Mouse (Mus musculus) liver, embryonic 12.5 days (tissue): ENCODE data around the gene Chn1. TPM values are rescaled to one million over a fixed set of nuclear protein-coding genes. Genes with fewer than 3 reads are reported as not detected.
A peak's percentile ranks its signal among the peaks of the same experiment; 100 is the strongest.

Experiments
- ATAC-seq: fragments of 200-750 bp; cut with Nextera tagmentation; 2 replicates; pipeline ENCODE4 v1.8.0; 2017; ENCODE audit warnings: moderate number of reproducible peaks, mild to moderate bottlenecking, moderate library complexity
- H3K27ac ChIP-seq: fragments of 300-500 bp; sonication (generic); 2 replicates; pipeline ENCODE4 v1.5.1; 2016; ENCODE audit warnings: mild to moderate bottlenecking
- H3K27me3 ChIP-seq: fragments of 300-500 bp; sonication (generic); replicated peaks from 2 replicates; pipeline ENCODE4 v1.6.1; 2016; ENCODE audit warnings: mild to moderate bottlenecking, moderate library complexity
- H3K36me3 ChIP-seq: fragments of 300-500 bp; sonication (generic); 2 replicates; pipeline ENCODE4 v1.6.1; 2016; ENCODE audit warnings: mild to moderate bottlenecking, moderate library complexity
- H3K4me1 ChIP-seq: fragments of 300-500 bp; sonication (generic); 2 replicates; pipeline ENCODE4 v1.6.1; 2016
- H3K4me2 ChIP-seq: fragments of 300-500 bp; sonication (generic); 2 replicates; pipeline ENCODE4 v1.6.1; 2016; ENCODE audit warnings: mild to moderate bottlenecking, moderate library complexity
- H3K4me3 ChIP-seq: fragments of 300-500 bp; sonication (generic); 2 replicates; pipeline ENCODE4 v1.5.1; 2016; ENCODE audit warnings: mild to moderate bottlenecking, moderate library complexity
- H3K9ac ChIP-seq: fragments of 300-500 bp; sonication (generic); 2 replicates; pipeline ENCODE4 v1.6.1; 2016; ENCODE audit warnings: mild to moderate bottlenecking, moderate library complexity
- H3K9me3 ChIP-seq: fragments of 300-500 bp; sonication (generic); replicated peaks from 2 replicates; pipeline ENCODE4 v1.6.1; 2016; ENCODE audit warnings: mild to moderate bottlenecking, moderate library complexity
- WGBS: fragments of 180-500 bp; shearing (Covaris S2); methylation state at CpG from one replicate; pipeline ENCODE4 v1.1.7; 2016; ENCODE audit not compliant: insufficient replicate concordance; 5-methylcytosine and 5-hydroxymethylcytosine counted together
- polyA plus RNA-seq: library from polyadenylated mRNA; unstranded; fragments of >200 nt; fragmentation: Nextera tagmentation; extraction: Ambion mirVana; gene quantifications from 2 replicates; pipeline ENCODE4 v1.2.1, GENCODE M21; 2016

Gene Chn1
- polyA plus RNA-seq, 1 experiment from 2014 or later = 1.9 TPM

GRCm38 (mm10) chr2:73614303-73614702 lies 160.8 kb downstream of the Chn1 start:
- Histone ChIP-seq H3K4me3 (no peak overlapping the region), H3K9ac (no peak overlapping the region), H3K27me3 (no peaks in the 10 kb centered on the region), H3K27ac (no peak overlapping the region), H3K4me2 (no peak overlapping the region), H3K36me3 (no peaks in the 10 kb centered on the region), H3K4me1 (no peaks in the 10 kb centered on the region), H3K9me3 (no peaks in the 10 kb centered on the region)
- 87% methylated on average over 8 of the region's 8 CpGs for WGBS
- ATAC-seq = no peak

- WGBS = 77% methylated on average over 7 of the region's 7 CpGs
- no peak for ATAC-seq
- no peak overlapping the region for H3K4me2 ChIP-seq
- H3K36me3 ChIP-seq = no peaks in the 10 kb centered on the region
- no peaks in the 10 kb centered on the region for H3K9me3 ChIP-seq
- no peak overlapping the region for H3K9ac ChIP-seq
- no peaks in the 10 kb centered on the region for H3K27me3 ChIP-seq
- H3K27ac ChIP-seq = no peak overlapping the region
- H3K4me1 ChIP-seq = peaks cover under 1% of the 10 kb centered on the region; the same call in 1 of the 2 replicates
- H3K4me3 ChIP-seq = no peak overlapping the region
These were observed 162.2 kb downstream of the Chn1 start for GRCm38 (mm10) chr2:73612941-73613340.

DNA sequence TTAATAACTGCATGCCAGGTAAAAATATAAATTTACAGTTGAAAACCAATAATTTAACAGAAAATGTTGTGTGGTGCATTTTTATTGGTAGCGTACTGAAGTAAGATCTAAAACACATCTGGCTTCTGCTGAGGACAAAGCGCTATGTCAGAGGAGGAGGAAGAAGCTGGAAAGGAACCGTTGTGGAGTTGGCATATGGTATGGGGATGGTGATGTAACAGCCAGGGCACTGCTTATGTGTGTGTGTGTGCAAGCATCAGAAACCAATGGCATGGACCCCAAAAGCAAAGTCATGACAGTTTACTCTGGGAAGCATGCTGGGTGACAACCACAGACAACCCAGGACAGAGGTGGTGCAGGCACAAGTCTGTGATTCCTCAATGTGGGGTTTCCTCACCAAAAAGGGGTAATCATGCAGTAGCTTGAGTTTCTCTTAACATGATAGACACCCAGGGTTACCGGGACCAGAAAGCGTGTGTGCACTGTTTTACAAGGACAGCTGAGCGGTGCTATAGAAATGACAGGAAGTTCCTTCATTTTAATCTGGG lies 162.7 kb downstream of the Chn1 start:
- H3K27me3 ChIP-seq = no peaks in the 10 kb centered on the region
- peaks cover 6% of the 10 kb centered on the region; the same call in 1 of the 2 replicates for H3K4me1 ChIP-seq
- no peak overlapping the region for H3K9ac ChIP-seq
- H3K36me3 ChIP-seq = no peaks in the 10 kb centered on the region
- WGBS = 88% methylated on average over 6 of the region's 6 CpGs
- ATAC-seq = no peak
- no peaks in the 10 kb centered on the region for H3K9me3 ChIP-seq
- no peak overlapping the region for H3K4me2 ChIP-seq
- H3K27ac ChIP-seq = no peak overlapping the region
- H3K4me3 ChIP-seq = no peak overlapping the region

DNA sequence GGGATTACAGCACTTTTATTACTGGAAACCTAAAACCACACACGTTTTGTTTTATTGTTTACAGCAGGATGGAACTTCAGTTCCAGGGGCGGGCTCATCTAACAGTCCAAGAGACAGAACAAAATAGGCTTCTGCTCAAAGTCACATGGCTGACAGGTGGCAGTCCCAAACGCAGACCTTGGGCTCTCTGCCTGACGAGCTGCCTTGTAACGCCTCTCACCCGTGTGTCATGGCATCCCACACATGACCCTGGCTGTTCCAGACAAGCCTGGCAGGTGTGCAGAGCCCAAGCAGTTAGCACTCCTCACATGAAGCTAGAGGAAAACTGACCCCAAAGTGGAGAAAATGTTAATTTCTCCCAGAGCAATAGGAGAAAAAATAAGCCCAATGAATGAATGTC lies 163.3 kb downstream of the Chn1 start:
- no peak for ATAC-seq
- H3K36me3 ChIP-seq = no peaks in the 10 kb centered on the region
- no peaks in the 10 kb centered on the region for H3K27me3 ChIP-seq
- no peak overlapping the region for H3K4me2 ChIP-seq
- H3K27ac ChIP-seq = no peak overlapping the region
- H3K4me1 ChIP-seq = peaks cover 12% of the 10 kb centered on the region; the same call in 1 of the 2 replicates
- no peaks in the 10 kb centered on the region for H3K9me3 ChIP-seq
- H3K4me3 ChIP-seq = no peak overlapping the region
- no peak overlapping the region for H3K9ac ChIP-seq
- WGBS = 56% methylated on average over 6 of the region's 6 CpGs

- WGBS = 72% methylated on average over 3 of the region's 3 CpGs
- no peaks in the 10 kb centered on the region for H3K9me3 ChIP-seq
These were observed 165.4 kb downstream of the Chn1 start for GRCm38 (mm10) chr2:73609724-73610210.

DNA sequence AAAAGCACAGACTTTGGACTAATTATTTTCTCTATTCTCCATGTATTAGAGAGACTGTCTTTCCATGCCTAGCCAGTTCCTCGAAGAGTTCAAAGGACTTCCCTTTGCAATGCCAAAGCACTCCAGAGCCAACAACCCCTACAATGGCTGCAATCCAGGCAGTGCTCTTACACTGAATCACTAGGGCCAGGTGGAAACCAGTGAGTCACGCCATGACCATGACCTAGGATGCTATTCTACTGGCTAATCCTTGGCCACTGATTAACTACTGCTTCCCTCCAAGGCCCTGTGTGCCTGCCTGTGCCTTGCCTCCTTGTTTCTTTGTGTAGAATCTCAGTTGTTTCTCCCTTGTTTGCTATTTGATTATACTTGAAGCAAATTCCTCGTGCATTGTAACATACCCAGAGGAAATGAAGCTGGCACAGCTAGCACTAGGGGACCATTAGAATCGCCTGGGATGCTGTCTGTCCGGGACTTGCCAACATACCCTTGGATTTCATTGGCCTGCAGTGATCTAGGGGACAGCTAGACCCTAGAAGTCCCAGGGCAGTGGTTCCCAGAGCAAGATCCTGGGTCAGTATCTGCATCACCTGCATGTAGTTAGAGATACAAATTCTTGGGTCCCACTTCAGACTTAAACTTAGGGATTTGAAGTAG lies 166.0 kb downstream of the Chn1 start:
- no peak overlapping the region for H3K4me2 ChIP-seq
- no peaks in the 10 kb centered on the region for H3K9me3 ChIP-seq
- ATAC-seq = no peak
- H3K36me3 ChIP-seq = no peaks in the 10 kb centered on the region
- no peak overlapping the region for H3K4me3 ChIP-seq
- 53% methylated on average over 5 of the region's 5 CpGs for WGBS
- H3K27ac ChIP-seq = no peak overlapping the region
- peaks cover 13% of the 10 kb centered on the region; the same call in 1 of the 2 replicates for H3K4me1 ChIP-seq
- H3K27me3 ChIP-seq = no peaks in the 10 kb centered on the region
- no peak overlapping the region for H3K9ac ChIP-seq

More at GRCm38 (mm10) chr2:73609724-73610210, 165.4 kb downstream of the Chn1 start:
- H3K4me2 ChIP-seq = no peak overlapping the region
- H3K27ac ChIP-seq = no peak overlapping the region
- no peaks in the 10 kb centered on the region for H3K36me3 ChIP-seq
- H3K27me3 ChIP-seq = no peaks in the 10 kb centered on the region
- no peak overlapping the region for H3K4me3 ChIP-seq
- ATAC-seq = no peak
- peaks cover 13% of the 10 kb centered on the region; the same call in 1 of the 2 replicates for H3K4me1 ChIP-seq
- H3K9ac ChIP-seq = no peak overlapping the region

DNA sequence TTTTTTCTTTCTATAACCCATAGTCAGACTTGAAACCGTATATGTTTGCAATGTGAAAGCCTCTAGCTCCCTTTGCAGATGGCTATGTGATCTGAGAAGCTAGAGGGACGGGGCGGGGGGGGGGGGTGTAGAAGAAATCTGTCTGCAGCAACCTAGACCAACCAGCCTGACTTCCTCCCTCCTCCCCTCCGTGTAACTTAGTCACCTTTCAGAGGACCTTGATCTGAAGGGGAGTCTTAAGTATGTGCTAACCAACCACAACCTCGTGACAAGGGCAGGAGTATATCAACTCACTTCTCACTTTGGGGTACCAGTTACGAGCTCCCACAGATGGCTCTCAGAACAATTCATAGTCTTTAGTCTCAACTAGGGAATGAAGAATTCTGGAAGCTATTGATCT lies 166.8 kb downstream of the Chn1 start:
- no peak overlapping the region for H3K9ac ChIP-seq
- no peak overlapping the region for H3K4me2 ChIP-seq
- H3K36me3 ChIP-seq = no peaks in the 10 kb centered on the region
- no peaks in the 10 kb centered on the region for H3K27me3 ChIP-seq
- no peak overlapping the region for H3K4me3 ChIP-seq
- H3K9me3 ChIP-seq = no peaks in the 10 kb centered on the region
- WGBS = 49% methylated on average over 6 of the region's 6 CpGs
- ATAC-seq = no peak
- H3K4me1 ChIP-seq = peaks cover 13% of the 10 kb centered on the region; the same call in 1 of the 2 replicates
- no peak overlapping the region for H3K27ac ChIP-seq

DNA sequence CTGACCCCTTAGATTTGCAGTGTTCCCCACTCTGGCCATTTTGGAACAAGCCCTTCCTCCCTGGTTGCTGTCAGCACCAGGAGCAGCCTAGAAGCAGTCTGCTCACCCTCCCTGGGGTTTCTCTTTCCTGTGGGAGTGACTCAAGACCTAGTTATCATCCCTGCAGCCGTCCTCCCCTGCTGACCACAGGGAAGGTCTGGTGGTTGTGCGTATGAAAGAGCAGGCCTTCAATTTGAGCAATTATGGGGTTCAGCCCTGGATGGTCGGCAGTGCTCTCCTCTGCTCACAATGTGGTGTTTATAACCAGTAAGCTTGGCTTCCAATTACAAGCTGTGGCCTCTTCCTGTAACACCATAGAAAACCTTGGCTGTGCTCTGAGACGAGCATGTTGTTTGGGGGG lies 167.5 kb downstream of the Chn1 start:
- Histone ChIP-seq H3K27ac (peak overlapping the region; percentile 11; the same call in 1 of the 2 replicates), H3K4me1 (peaks cover 13% of the 10 kb centered on the region; the same call in 1 of the 2 replicates), H3K4me3 (no peak overlapping the region), H3K4me2 (no peak overlapping the region), H3K9me3 (no peaks in the 10 kb centered on the region), H3K36me3 (no peaks in the 10 kb centered on the region), H3K27me3 (no peaks in the 10 kb centered on the region), H3K9ac (no peak overlapping the region)
- WGBS = 15% methylated on average over 4 of the region's 4 CpGs
- no peak for ATAC-seq

- H3K9ac ChIP-seq = no peak overlapping the region
- peaks cover 13% of the 10 kb centered on the region; the same call in 1 of the 2 replicates for H3K4me1 ChIP-seq
- no peaks in the 10 kb centered on the region for H3K9me3 ChIP-seq
- H3K27me3 ChIP-seq = no peaks in the 10 kb centered on the region
- ATAC-seq = no peak
- H3K36me3 ChIP-seq = no peaks in the 10 kb centered on the region
- peak overlapping the region; percentile 11; the same call in 1 of the 2 replicates for H3K27ac ChIP-seq
- no peak overlapping the region for H3K4me2 ChIP-seq
- no peak overlapping the region for H3K4me3 ChIP-seq
- WGBS = 27% methylated on average over 2 of the region's 2 CpGs
These were observed 168.0 kb downstream of the Chn1 start for GRCm38 (mm10) chr2:73607146-73607545.

DNA sequence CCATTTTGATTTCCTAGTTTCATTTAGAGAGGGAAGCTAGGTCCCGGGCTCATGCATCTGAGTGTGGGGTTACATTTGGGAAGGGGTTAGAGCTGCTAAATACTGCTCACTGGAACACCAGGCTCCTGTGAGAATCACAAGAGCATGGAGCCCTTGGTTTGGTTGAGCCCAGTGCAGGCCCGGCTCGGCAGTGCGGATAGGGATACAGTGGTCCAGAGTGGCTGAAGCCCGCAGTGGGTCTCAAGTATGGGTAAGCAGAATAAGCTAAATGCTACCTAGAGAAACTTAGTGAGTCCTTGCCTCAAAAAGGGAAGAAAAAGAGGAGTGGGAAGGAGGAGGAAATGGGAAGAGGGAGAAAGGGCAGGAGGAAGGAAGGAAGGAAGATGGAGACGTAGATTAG lies 168.5 kb downstream of the Chn1 start:
- Histone ChIP-seq H3K4me3 (no peak overlapping the region), H3K36me3 (no peaks in the 10 kb centered on the region), H3K27ac (no peak overlapping the region), H3K9ac (no peak overlapping the region), H3K4me1 (peaks cover 13% of the 10 kb centered on the region; the same call in 1 of the 2 replicates), H3K27me3 (no peaks in the 10 kb centered on the region), H3K4me2 (no peak overlapping the region), H3K9me3 (no peaks in the 10 kb centered on the region)
- ATAC-seq = no peak
- 68% methylated on average over 6 of the region's 6 CpGs for WGBS

- H3K4me1 ChIP-seq = peaks cover 13% of the 10 kb centered on the region; the same call in 1 of the 2 replicates
- H3K4me3 ChIP-seq = no peak overlapping the region
- no peaks in the 10 kb centered on the region for H3K36me3 ChIP-seq
- H3K9me3 ChIP-seq = no peaks in the 10 kb centered on the region
- no peaks in the 10 kb centered on the region for H3K27me3 ChIP-seq
- no peak overlapping the region for H3K4me2 ChIP-seq
- no peak for ATAC-seq
- no peak overlapping the region for H3K27ac ChIP-seq
- no peak overlapping the region for H3K9ac ChIP-seq
- 66% methylated on average over 8 of the region's 8 CpGs for WGBS
These were observed 170.1 kb downstream of the Chn1 start for GRCm38 (mm10) chr2:73605077-73605476.

DNA sequence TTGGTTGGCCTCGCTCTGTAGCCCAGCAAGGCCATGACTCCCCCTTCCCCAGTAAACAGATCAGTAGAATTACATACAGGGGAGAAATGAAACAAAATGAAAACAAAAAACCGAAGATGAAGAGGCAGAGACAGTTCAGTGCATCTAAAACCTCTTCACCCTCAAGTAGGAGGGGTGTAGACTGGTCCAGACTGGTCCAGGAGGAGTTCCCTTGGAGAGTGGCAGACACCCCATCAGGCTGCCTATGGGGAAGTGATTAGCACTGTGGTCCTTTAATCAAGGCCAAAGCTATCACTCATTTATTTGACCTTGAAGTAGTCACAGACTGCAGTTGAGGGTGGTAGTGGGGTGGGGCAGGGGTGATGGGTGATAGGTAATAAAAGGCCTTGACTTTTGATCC lies 170.6 kb downstream of the Chn1 start:
- no peaks in the 10 kb centered on the region for H3K36me3 ChIP-seq
- ATAC-seq = no peak
- H3K9me3 ChIP-seq = no peaks in the 10 kb centered on the region
- no peak overlapping the region for H3K4me2 ChIP-seq
- H3K4me3 ChIP-seq = no peak overlapping the region
- H3K4me1 ChIP-seq = peaks cover 13% of the 10 kb centered on the region; the same call in 1 of the 2 replicates
- no peaks in the 10 kb centered on the region for H3K27me3 ChIP-seq
- H3K9ac ChIP-seq = no peak overlapping the region
- 55% methylated on average over 2 of the region's 2 CpGs for WGBS
- H3K27ac ChIP-seq = no peak overlapping the region
